Mouse (Mus musculus): Measurements from ENCODE around the gene Clcn6. TPM values are rescaled to one million over a fixed set of nuclear protein-coding genes. Genes with fewer than 3 reads are reported as not detected.

The Clcn6 gene
- polyA plus RNA-seq, 1 experiment from 2014 or later, result 32.4 TPM

- H3K27ac ChIP-seq (replicated peaks), result no peak overlapping the region
- H3K4me1 ChIP-seq (replicated peaks), result 0 out of 2 replicates have a peak, but pooled peaks cover 5% of the 10 kb centered on the region
- WGBS, result 87% methylated on average over 5 of the region's 5 CpGs
- no peak overlapping the region for H3K4me3 ChIP-seq
- peaks cover 78% of the 10 kb centered on the region for H3K36me3 ChIP-seq
- H3K9ac ChIP-seq, result no peak overlapping the region
- ATAC-seq (ENCODE audit: low read depth), result no peak
- no peaks in the 10 kb centered on the region for H3K27me3 ChIP-seq
- H3K9me3 ChIP-seq, result no peaks in the 10 kb centered on the region
- no peak overlapping the region for H3K4me2 ChIP-seq
These were observed 8.1 kb downstream of the Clcn6 start for GRCm38 (mm10) chr4:148030506-148030905.

- Histone ChIP-seq H3K27me3 (no peaks in the 10 kb centered on the region), H3K36me3 (peaks cover 80% of the 10 kb centered on the region), H3K4me3 (no peak overlapping the region), H3K9me3 (no peaks in the 10 kb centered on the region), H3K4me2 (no peak overlapping the region), H3K4me1 (replicated peaks) (0 out of 2 replicates have a peak, but pooled peaks cover 5% of the 10 kb centered on the region), H3K9ac (no peak overlapping the region), H3K27ac (replicated peaks) (no peak overlapping the region)
- 92% methylated on average over 7 of the region's 7 CpGs for WGBS
- ATAC-seq (ENCODE audit: low read depth), result no peak
These were observed 9.3 kb downstream of the Clcn6 start for GRCm38 (mm10) chr4:148029297-148029696.

GRCm38 (mm10) chr4:148024003-148024402 lies 14.6 kb downstream of the Clcn6 start:
- no peak for ATAC-seq (ENCODE audit: low read depth)
- no peak overlapping the region for H3K4me2 ChIP-seq
- 92% methylated on average over 3 of the region's 3 CpGs for WGBS
- no peaks in the 10 kb centered on the region for H3K27me3 ChIP-seq
- no peak overlapping the region for H3K9ac ChIP-seq
- no peak overlapping the region for H3K4me3 ChIP-seq
- peaks cover 97% of the 10 kb centered on the region for H3K36me3 ChIP-seq
- H3K4me1 ChIP-seq (replicated peaks), result peaks cover 10% of the 10 kb centered on the region; the same call in 1 of the 2 replicates
- H3K9me3 ChIP-seq, result no peaks in the 10 kb centered on the region
- no peak overlapping the region for H3K27ac ChIP-seq (replicated peaks)

GRCm38 (mm10) chr4:148018410-148018809 lies 20.2 kb downstream of the Clcn6 start:
- Histone ChIP-seq H3K4me3 (no peak overlapping the region), H3K9ac (no peak overlapping the region), H3K27ac (replicated peaks) (peak overlapping the region; percentile 81), H3K4me1 (replicated peaks) (peaks cover 18% of the 10 kb centered on the region; the same call in 1 of the 2 replicates), H3K9me3 (no peaks in the 10 kb centered on the region), H3K4me2 (no peak overlapping the region), H3K27me3 (no peaks in the 10 kb centered on the region), H3K36me3 (peaks cover 99% of the 10 kb centered on the region)
- WGBS, result 39% methylated on average over 2 of the region's 2 CpGs
- peak; percentile 73 for ATAC-seq (ENCODE audit: low read depth)

GRCm38 (mm10) chr4:148016981-148017380 lies 21.6 kb downstream of the Clcn6 start:
- no peak for ATAC-seq (ENCODE audit: low read depth)
- WGBS, result 81% methylated on average over 3 of the region's 3 CpGs
- H3K4me1 ChIP-seq (replicated peaks), result peaks cover 18% of the 10 kb centered on the region; the same call in 1 of the 2 replicates
- H3K27ac ChIP-seq (replicated peaks), result no peak overlapping the region
- H3K9ac ChIP-seq, result no peak overlapping the region
- no peaks in the 10 kb centered on the region for H3K9me3 ChIP-seq
- no peak overlapping the region for H3K4me3 ChIP-seq
- no peak overlapping the region for H3K4me2 ChIP-seq
- no peaks in the 10 kb centered on the region for H3K27me3 ChIP-seq
- H3K36me3 ChIP-seq, result peaks cover 99% of the 10 kb centered on the region

- H3K9me3 ChIP-seq, result no peaks in the 10 kb centered on the region
- no peak overlapping the region for H3K27ac ChIP-seq (replicated peaks)
- no peak overlapping the region for H3K4me2 ChIP-seq
- H3K36me3 ChIP-seq, result peaks cover 99% of the 10 kb centered on the region
- H3K9ac ChIP-seq, result no peak overlapping the region
- no peak overlapping the region for H3K4me3 ChIP-seq
- no peaks in the 10 kb centered on the region for H3K27me3 ChIP-seq
- 86% methylated on average over 10 of the region's 10 CpGs for WGBS
- ATAC-seq (ENCODE audit: low read depth), result no peak
- H3K4me1 ChIP-seq (replicated peaks), result peaks cover 18% of the 10 kb centered on the region; the same call in 1 of the 2 replicates
These were observed 23.2 kb downstream of the Clcn6 start for GRCm38 (mm10) chr4:148015418-148015817.

- H3K9ac ChIP-seq, result no peak overlapping the region
- H3K27me3 ChIP-seq, result no peaks in the 10 kb centered on the region
- H3K4me2 ChIP-seq, result no peak overlapping the region
- no peaks in the 10 kb centered on the region for H3K4me1 ChIP-seq (replicated peaks)
- H3K36me3 ChIP-seq, result peaks cover 100% of the 10 kb centered on the region
- H3K27ac ChIP-seq (replicated peaks), result no peak overlapping the region
- H3K9me3 ChIP-seq, result no peaks in the 10 kb centered on the region
- ATAC-seq (ENCODE audit: low read depth), result no peak
- 87% methylated on average over 4 of the region's 4 CpGs for WGBS
- no peak overlapping the region for H3K4me3 ChIP-seq
These were observed 26.4 kb downstream of the Clcn6 start for GRCm38 (mm10) chr4:148012216-148012615.

- Histone ChIP-seq H3K4me3 (no peak overlapping the region), H3K4me1 (replicated peaks) (no peaks in the 10 kb centered on the region), H3K27ac (replicated peaks) (no peak overlapping the region), H3K9ac (no peak overlapping the region), H3K27me3 (no peaks in the 10 kb centered on the region), H3K36me3 (peaks cover 100% of the 10 kb centered on the region), H3K9me3 (no peaks in the 10 kb centered on the region), H3K4me2 (no peak overlapping the region)
- WGBS, result 62% methylated on average over 3 of the region's 3 CpGs
- ATAC-seq (ENCODE audit: low read depth), result no peak
These were observed 27.3 kb downstream of the Clcn6 start for GRCm38 (mm10) chr4:148011332-148011731.

GRCm38 (mm10) chr4:148009641-148010040 lies 29.0 kb downstream of the Clcn6 start:
- Histone ChIP-seq H3K4me3 (no peak overlapping the region), H3K36me3 (peaks cover 100% of the 10 kb centered on the region), H3K4me2 (no peak overlapping the region), H3K27me3 (no peaks in the 10 kb centered on the region), H3K9me3 (no peaks in the 10 kb centered on the region), H3K27ac (replicated peaks) (no peak overlapping the region), H3K9ac (no peak overlapping the region), H3K4me1 (replicated peaks) (no peaks in the 10 kb centered on the region)
- no peak for ATAC-seq (ENCODE audit: low read depth)
- WGBS, result 84% methylated on average over 2 of the region's 2 CpGs

GRCm38 (mm10) chr4:148008412-148008811 lies 30.2 kb downstream of the Clcn6 start:
- WGBS, result 76% methylated on average over 4 of the region's 4 CpGs
- peaks cover 100% of the 10 kb centered on the region for H3K36me3 ChIP-seq
- H3K27ac ChIP-seq (replicated peaks), result no peak overlapping the region
- H3K4me1 ChIP-seq (replicated peaks), result no peaks in the 10 kb centered on the region
- no peaks in the 10 kb centered on the region for H3K9me3 ChIP-seq
- H3K4me2 ChIP-seq, result no peak overlapping the region
- no peak overlapping the region for H3K9ac ChIP-seq
- ATAC-seq (ENCODE audit: low read depth), result no peak
- H3K4me3 ChIP-seq, result no peak overlapping the region
- no peaks in the 10 kb centered on the region for H3K27me3 ChIP-seq

- H3K9me3 ChIP-seq, result no peaks in the 10 kb centered on the region
- H3K4me1 ChIP-seq (replicated peaks), result peaks cover 31% of the 10 kb centered on the region
- 88% methylated on average over 7 of the region's 7 CpGs for WGBS
- no peak overlapping the region for H3K4me3 ChIP-seq
- H3K27me3 ChIP-seq, result no peaks in the 10 kb centered on the region
- no peak overlapping the region for H3K4me2 ChIP-seq
- no peak for ATAC-seq (ENCODE audit: low read depth)
- H3K9ac ChIP-seq, result no peak overlapping the region
- no peak overlapping the region for H3K27ac ChIP-seq (replicated peaks)
- H3K36me3 ChIP-seq, result peaks cover 67% of the 10 kb centered on the region
These were observed 34.3 kb downstream of the Clcn6 start for GRCm38 (mm10) chr4:148004361-148004760.

GRCm38 (mm10) chr4:148001866-148002265 lies 36.8 kb downstream of the Clcn6 start:
- H3K27ac ChIP-seq (replicated peaks), result peak overlapping the region; percentile 65
- ATAC-seq (ENCODE audit: low read depth), result no peak
- H3K4me2 ChIP-seq, result no peak overlapping the region
- H3K27me3 ChIP-seq, result no peaks in the 10 kb centered on the region
- no peak overlapping the region for H3K4me3 ChIP-seq
- WGBS, result 45% methylated on average over 8 of the region's 8 CpGs
- no peaks in the 10 kb centered on the region for H3K9me3 ChIP-seq
- peaks cover 42% of the 10 kb centered on the region for H3K36me3 ChIP-seq
- H3K4me1 ChIP-seq (replicated peaks), result peaks cover 31% of the 10 kb centered on the region
- no peak overlapping the region for H3K9ac ChIP-seq
